Mouse (Mus musculus): ENCODE measurements around the gene Mid1ip1. TPM values are rescaled to one million over a fixed set of nuclear protein-coding genes. Genes with fewer than 3 reads are reported as not detected.

Gene Mid1ip1
- total RNA-seq, 2 experiments from 2014 or later: 63.9 to 77.5 TPM

Other genes starting within 250 kb of the Mid1ip1 start
- gene Tspan7, start 229.9 kb upstream of the Mid1ip1 start, total RNA-seq (2021): 100 to 1,000 TPM; 100 to 109 TPM